Mouse (Mus musculus): ENCODE measurements around the gene Olfr853. TPM values are rescaled to one million over a fixed set of nuclear protein-coding genes. Genes with fewer than 3 reads are reported as not detected.

Gene Olfr853
- total RNA-seq (2021): not detected
- long read RNA-seq, experiment 1: 0 reads
- long read RNA-seq, experiment 2: 0 reads

- DNase-seq (ENCODE audit: low spot score in 2 of 2): no peak
These were observed at the start of gene Olfr853 for GRCm38 (mm10) chr9:19540976-19541375. Gene Olfr853 (minus strand): TSS chr9:19541076.

GRCm38 (mm10) chr9:19582317-19582716, 41.4 kb upstream of the Olfr853 start, which contains the start of gene Olfr855:
Gene Olfr855 (plus strand): TSS chr9:19582617.
- no peak for DNase-seq (ENCODE audit: low spot score in 2 of 2)

GRCm38 (mm10) chr9:19567282-19567681, 26.4 kb upstream of the Olfr853 start, which contains the start of gene Olfr854:
Gene Olfr854 (minus strand): TSS chr9:19567382.
- DNase-seq (ENCODE audit: low spot score in 2 of 2): no peak

GRCm38 (mm10) chr9:19492995-19493394, 47.9 kb downstream of the Olfr853 start, which contains the start of gene Olfr851:
Gene Olfr851 (plus strand): TSS chr9:19493295.
- DNase-seq (ENCODE audit: low spot score in 2 of 2): no peak

Other genes starting within 250 kb of the Olfr853 start
- not detected for gene Olfr844, start 224.7 kb downstream of the Olfr853 start, total RNA-seq (2021)
- not detected for gene Olfr845, start 204.6 kb downstream of the Olfr853 start, total RNA-seq (2021)
- gene Olfr846, start 177.1 kb downstream of the Olfr853 start, total RNA-seq (2021): not detected
- gene Olfr847, start 162.4 kb downstream of the Olfr853 start, total RNA-seq (2021): not detected
- not detected for gene Olfr849, start 100.8 kb downstream of the Olfr853 start, total RNA-seq (2021)
- gene Olfr850, start 62.8 kb downstream of the Olfr853 start, total RNA-seq (2021): not detected
- not detected for gene Olfr851, start 47.8 kb downstream of the Olfr853 start, total RNA-seq (2021)
- gene Olfr854, start 26.3 kb upstream of the Olfr853 start, total RNA-seq (2021): not detected
- gene Olfr855, start 41.5 kb upstream of the Olfr853 start, total RNA-seq (2021): not detected
- gene Zfp317, start 81.0 kb upstream of the Olfr853 start, total RNA-seq (2021): 10 to 100 TPM; 12.5 to 15.6 TPM
- gene Olfr857, start 168.4 kb upstream of the Olfr853 start, total RNA-seq (2021): not detected
- not detected for gene Olfr58, start 239.2 kb upstream of the Olfr853 start, total RNA-seq (2021)

Data from gastrocnemius, postnatal 4 days (tissue).